Mouse (Mus musculus): ENCODE measurements around the gene Bcl2l11.

GRCm38 (mm10) chr2:128189691-128190090 is 63.9 kb downstream of the Bcl2l11 start:
- no peak for TF ChIP-seq EP300 (IDR thresholded peaks at IDR 0.05; ENCODE audit: insufficient read depth, low read depth, low read length)
- TF ChIP-seq CTCF (IDR thresholded peaks at IDR 0.05; ENCODE audit: low read depth, low read length), result no peak
- TF ChIP-seq POLR2A (IDR thresholded peaks at IDR 0.05; ENCODE audit: insufficient read depth, low read length), result no peak
